Mouse (Mus musculus): ENCODE measurements at regions not wholly inside any gene's neighbourhood (a gene's known extent, or its start where the extent isn't known, plus 50 kb on each side); places are given as distances from the start of the nearest gene placed in this dataset.

DNA sequence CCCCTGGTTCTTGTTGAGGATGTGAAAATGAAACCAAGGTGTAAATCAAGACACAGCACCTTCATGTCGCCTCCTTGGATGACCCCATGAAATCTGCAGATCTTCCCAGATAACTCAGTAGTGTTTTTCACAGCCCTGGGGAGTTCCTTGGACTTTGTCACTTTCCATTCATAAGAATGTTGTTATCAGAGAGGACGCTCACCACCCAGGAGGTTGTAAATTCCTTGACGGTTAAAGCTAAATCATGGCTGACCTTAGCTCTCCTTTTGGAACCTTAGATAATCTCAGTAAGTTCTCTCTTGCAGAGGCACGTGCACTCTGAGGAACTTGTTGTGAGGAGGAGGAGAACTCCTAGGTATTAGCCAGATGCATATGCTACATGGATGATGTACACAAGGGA is 229.8 kb upstream of the Dynlrb2 start:
- TF ChIP-seq CTCF (IDR thresholded peaks at IDR 0.05; ENCODE audit: low read depth) = no peak
- no peak for TF ChIP-seq EP300 (IDR thresholded peaks at IDR 0.05; ENCODE audit: low read depth)
